Mouse (Mus musculus) hindbrain, embryonic 12.5 days (tissue): ENCODE data around the gene Ssbp1. TPM values are rescaled to one million over a fixed set of nuclear protein-coding genes. Genes with fewer than 3 reads are reported as not detected.

Experiments used
- ATAC-seq: fragments of 200-750 bp; cut with Nextera tagmentation; 2 replicates; pipeline ENCODE4 v1.8.0; 2017; ENCODE audit warnings: moderate TSS enrichment; ENCODE audit not compliant: low FRiP score
- H3K27ac ChIP-seq: fragments of 300-500 bp; sonication (generic); 2 replicates; pipeline ENCODE4 v1.5.1; 2016; ENCODE audit warnings: mild to moderate bottlenecking
- H3K27me3 ChIP-seq: fragments of 300-500 bp; sonication (generic); 2 replicates; pipeline ENCODE4 v1.6.1; 2016; ENCODE audit warnings: mild to moderate bottlenecking
- H3K36me3 ChIP-seq: fragments of 300-500 bp; sonication (generic); 2 replicates; pipeline ENCODE4 v1.6.1; 2016; ENCODE audit warnings: mild to moderate bottlenecking
- H3K4me1 ChIP-seq: fragments of 300-500 bp; sonication (generic); 2 replicates; pipeline ENCODE4 v1.6.1; 2016
- H3K4me2 ChIP-seq: fragments of 300-500 bp; sonication (generic); replicated peaks from 2 replicates; pipeline ENCODE4 v1.6.1; 2016; ENCODE audit warnings: mild to moderate bottlenecking
- H3K4me3 ChIP-seq: fragments of 300-500 bp; sonication (generic); 2 replicates; pipeline ENCODE4 v1.5.1; 2016; ENCODE audit warnings: mild to moderate bottlenecking
- H3K9ac ChIP-seq: fragments of 300-500 bp; sonication (generic); 2 replicates; pipeline ENCODE4 v1.6.1; 2016; ENCODE audit warnings: mild to moderate bottlenecking, moderate library complexity
- H3K9me3 ChIP-seq: fragments of 300-500 bp; sonication (generic); replicated peaks from 2 replicates; pipeline ENCODE4 v1.6.1; 2016; ENCODE audit warnings: mild to moderate bottlenecking
- WGBS: fragments of 180-500 bp; shearing (Covaris S2); methylation state at CpG from one replicate; pipeline ENCODE4 v1.1.7; 2016; 5-methylcytosine and 5-hydroxymethylcytosine counted together
- polyA plus RNA-seq: library from polyadenylated mRNA; unstranded; fragments of >200 nt; fragmentation: Nextera tagmentation; extraction: Ambion mirVana; gene quantifications from 2 replicates; pipeline ENCODE4 v1.2.1, GENCODE M21; 2016

Ssbp1 gene
- polyA plus RNA-seq, 1 experiment from 2014 or later: 150 TPM

- Histone ChIP-seq H3K27ac (no peak overlapping the region), H3K36me3 (peaks cover 66% of the 10 kb centered on the region), H3K9ac (no peak overlapping the region), H3K4me2 (no peak overlapping the region), H3K27me3 (no peaks in the 10 kb centered on the region), H3K4me1 (no peaks in the 10 kb centered on the region), H3K4me3 (no peak overlapping the region), H3K9me3 (no peaks in the 10 kb centered on the region)
- ATAC-seq: no peak
- WGBS: 95% methylated on average over 1 of the region's 1 CpGs
These were observed 8.6 kb downstream of the Ssbp1 start for GRCm38 (mm10) chr6:40479705-40480104.

GRCm38 (mm10) chr6:40482318-40482717 lies 11.2 kb downstream of the Ssbp1 start:
- Histone ChIP-seq H3K9ac (no peak overlapping the region), H3K27me3 (no peaks in the 10 kb centered on the region), H3K27ac (no peak overlapping the region), H3K4me3 (no peak overlapping the region), H3K4me1 (no peaks in the 10 kb centered on the region), H3K36me3 (peaks cover 51% of the 10 kb centered on the region), H3K4me2 (no peak overlapping the region), H3K9me3 (no peaks in the 10 kb centered on the region)
- 93% methylated on average over 5 of the region's 5 CpGs for WGBS
- no peak for ATAC-seq

DNA sequence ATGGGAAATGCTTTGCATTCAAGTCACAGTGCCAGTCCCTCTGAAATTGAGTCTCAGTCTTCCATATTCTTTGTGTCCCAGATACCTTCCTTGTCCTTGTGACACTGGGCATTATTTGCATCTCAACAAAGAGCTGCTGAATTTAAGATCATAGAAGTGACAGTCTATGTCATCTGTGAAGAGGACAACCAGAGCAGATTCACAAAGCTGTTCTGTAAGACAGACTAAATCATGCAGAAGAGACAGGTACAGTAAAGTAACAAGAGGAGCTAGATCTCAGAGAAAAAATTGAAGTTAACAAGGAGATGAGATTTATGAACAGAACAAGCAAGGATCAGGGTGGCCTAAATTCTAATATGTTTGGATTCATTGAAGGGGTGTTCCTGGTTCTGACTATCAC lies 19.8 kb downstream of the Ssbp1 start, which contains the start of gene Tas2r137:
Gene Tas2r137, plus strand, starts transcription at position 301 of the 400 bp plus-strand sequence.
- H3K36me3 ChIP-seq: no peaks in the 10 kb centered on the region
- no peak within 1 kb of the TSS for H3K4me2 ChIP-seq
- ATAC-seq: no peak
- H3K4me3 ChIP-seq: no peak within 1 kb of the TSS
- no peaks in the 10 kb centered on the region for H3K4me1 ChIP-seq
- H3K9me3 ChIP-seq: no peaks in the 10 kb centered on the region
- H3K9ac ChIP-seq: no peak within 1 kb of the TSS
- H3K27ac ChIP-seq: no peak within 1 kb of the TSS
- no peaks in the 10 kb centered on the region for H3K27me3 ChIP-seq

GRCm38 (mm10) chr6:40493229-40493628 lies 22.1 kb downstream of the Ssbp1 start, which contains the start of gene Tas2r108:
TSS of gene Tas2r108 (plus strand) at chr6:40493529.
- ATAC-seq: no peak
- Histone ChIP-seq H3K9ac (no peak within 1 kb of the TSS), H3K27me3 (no peaks in the 10 kb centered on the region), H3K9me3 (no peaks in the 10 kb centered on the region), H3K27ac (no peak within 1 kb of the TSS), H3K36me3 (no peaks in the 10 kb centered on the region), H3K4me2 (no peak within 1 kb of the TSS), H3K4me3 (no peak within 1 kb of the TSS), H3K4me1 (no peaks in the 10 kb centered on the region)
- 88% methylated on average over 3 of the region's 3 CpGs for WGBS

GRCm38 (mm10) chr6:40519408-40519807 lies 48.3 kb downstream of the Ssbp1 start, which contains the start of gene Prss37:
TSS of gene Prss37 (minus strand) at chr6:40519508.
- no peak within 1 kb of the TSS for H3K9ac ChIP-seq
- no peaks in the 10 kb centered on the region for H3K9me3 ChIP-seq
- H3K36me3 ChIP-seq: no peaks in the 10 kb centered on the region
- H3K4me1 ChIP-seq: no peaks in the 10 kb centered on the region
- no peak within 1 kb of the TSS for H3K4me2 ChIP-seq
- ATAC-seq: no peak
- H3K27me3 ChIP-seq: no peaks in the 10 kb centered on the region
- no peak within 1 kb of the TSS for H3K27ac ChIP-seq
- H3K4me3 ChIP-seq: no peak within 1 kb of the TSS
- WGBS: 71% methylated on average over 1 of the region's 1 CpGs

Other genes starting within 250 kb of the Ssbp1 start
- 36.2 and 36.4 TPM in 2 replicates for gene Agk, start 146.2 kb upstream of the Ssbp1 start, polyA plus RNA-seq
- 18.7 and 19.9 TPM in 2 replicates for gene E330009J07Rik, start 35.2 kb upstream of the Ssbp1 start, polyA plus RNA-seq
- gene Wee2, start 32.3 kb upstream of the Ssbp1 start, polyA plus RNA-seq: 0.29 TPM in 1 of 2 replicates, not detected in the other
- not detected in 2 replicates for gene Tas2r137, start 19.9 kb downstream of the Ssbp1 start, polyA plus RNA-seq
- not detected in 2 replicates for gene Tas2r108, start 22.2 kb downstream of the Ssbp1 start, polyA plus RNA-seq
- not detected in 2 replicates for gene Prss37, start 48.2 kb downstream of the Ssbp1 start, polyA plus RNA-seq
- 0.05 and 0.50 TPM in 2 replicates for gene Olfr461, start 83.7 kb downstream of the Ssbp1 start, polyA plus RNA-seq
- gene Olfr460, start 98.1 kb downstream of the Ssbp1 start, polyA plus RNA-seq: not detected in 2 replicates
- 1.0 TPM in 2 replicates for gene Clec5a, start 114.5 kb downstream of the Ssbp1 start, polyA plus RNA-seq
- not detected in 2 replicates for gene Tas2r138, start 142.0 kb downstream of the Ssbp1 start, polyA plus RNA-seq
- 0.09 TPM in 1 of 2 replicates, not detected in the other for gene Mgam, start 157.5 kb downstream of the Ssbp1 start, polyA plus RNA-seq